Mouse (Mus musculus): ENCODE measurements around the gene Pkm. TPM values are rescaled to one million over a fixed set of nuclear protein-coding genes. Genes with fewer than 3 reads are reported as not detected.

The Pkm gene
- polyA plus RNA-seq, 1 experiment from 2014 or later, result 674 TPM

DNA sequence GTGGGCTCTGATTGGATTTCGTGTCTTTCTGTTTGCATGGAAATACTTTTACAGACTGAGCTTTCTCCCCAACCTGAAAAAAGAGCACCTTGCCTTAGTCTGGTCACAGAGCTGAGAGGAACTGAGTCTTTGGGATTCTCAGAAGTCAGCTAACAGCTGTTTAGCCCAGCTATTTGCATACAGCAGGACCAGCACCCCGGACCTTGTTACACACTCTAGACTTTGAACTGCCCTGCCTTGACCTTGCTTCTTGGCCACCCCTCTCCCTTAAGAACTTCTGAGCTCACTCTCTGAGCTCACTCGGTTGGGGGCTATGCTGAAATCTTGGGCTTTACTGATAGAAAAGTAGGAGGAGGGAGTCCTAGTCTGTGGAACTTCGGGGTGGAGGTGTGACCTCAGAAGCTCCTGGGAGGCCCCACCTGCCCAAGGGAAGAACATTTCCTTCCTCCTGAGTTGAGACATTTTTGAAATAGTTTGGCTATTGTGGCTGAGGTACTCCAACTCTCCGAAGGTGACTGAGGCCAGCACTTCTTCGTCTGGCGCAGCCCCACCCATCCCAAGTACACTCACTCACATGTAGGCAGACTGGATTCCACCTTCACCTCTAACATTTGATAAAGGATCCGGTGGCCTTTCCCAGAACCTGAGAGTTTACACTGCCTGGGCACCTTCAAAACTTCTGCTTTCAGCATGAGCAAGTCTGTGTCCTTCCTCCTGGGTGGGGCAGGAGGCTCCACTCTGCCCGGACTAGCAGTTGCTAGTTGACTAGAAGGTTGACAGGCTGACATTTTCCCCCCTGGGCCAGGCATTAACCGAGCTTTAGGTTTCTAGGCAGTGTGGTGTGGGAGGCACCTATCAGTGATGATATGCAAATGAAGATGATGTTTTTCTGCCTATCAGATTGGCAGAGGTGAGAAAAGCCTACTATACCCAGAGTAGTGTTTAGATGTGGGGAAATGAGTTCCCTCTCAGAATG is 51.0 kb downstream of the Pkm start:
- Histone ChIP-seq H3K36me3 (ENCODE audit: inconsistent target) (no peaks in the 10 kb centered on the region), H3K79me2 (ENCODE audit: inconsistent target) (no peaks in the 10 kb centered on the region), H3K27ac (no peak overlapping the region), H3K4me3 (ENCODE audit: inconsistent target) (no peak overlapping the region)
- 60% methylated on average over 10 of the region's 10 CpGs for WGBS (ENCODE audit: missing documents)

DNA sequence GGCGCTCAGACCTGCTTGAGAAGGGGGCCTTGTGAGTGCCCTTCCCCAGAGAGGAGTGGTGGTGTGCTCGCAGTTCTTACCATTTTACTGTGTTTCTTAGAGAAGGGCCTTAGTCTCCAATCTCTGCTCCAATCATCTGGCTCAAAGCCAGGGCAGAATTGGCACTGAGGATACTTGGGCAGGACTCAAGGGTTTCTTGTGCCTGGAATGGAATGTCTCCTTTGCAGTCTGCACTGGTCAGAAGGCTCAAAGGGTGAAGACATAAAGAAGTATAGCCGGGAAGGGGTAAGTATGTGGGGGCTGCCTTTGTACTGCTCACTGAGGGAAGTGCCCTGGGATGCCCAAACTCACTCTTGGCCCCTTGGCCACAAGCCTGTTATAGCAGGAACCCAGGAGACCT is 53.1 kb downstream of the Pkm start:
- H3K4me3 ChIP-seq (ENCODE audit: inconsistent target), result no peak overlapping the region
- H3K36me3 ChIP-seq (ENCODE audit: inconsistent target), result no peaks in the 10 kb centered on the region
- H3K27ac ChIP-seq, result no peak overlapping the region
- 100% methylated on average over 3 of the region's 3 CpGs for WGBS (ENCODE audit: missing documents)
- H3K79me2 ChIP-seq (ENCODE audit: inconsistent target), result no peaks in the 10 kb centered on the region

DNA sequence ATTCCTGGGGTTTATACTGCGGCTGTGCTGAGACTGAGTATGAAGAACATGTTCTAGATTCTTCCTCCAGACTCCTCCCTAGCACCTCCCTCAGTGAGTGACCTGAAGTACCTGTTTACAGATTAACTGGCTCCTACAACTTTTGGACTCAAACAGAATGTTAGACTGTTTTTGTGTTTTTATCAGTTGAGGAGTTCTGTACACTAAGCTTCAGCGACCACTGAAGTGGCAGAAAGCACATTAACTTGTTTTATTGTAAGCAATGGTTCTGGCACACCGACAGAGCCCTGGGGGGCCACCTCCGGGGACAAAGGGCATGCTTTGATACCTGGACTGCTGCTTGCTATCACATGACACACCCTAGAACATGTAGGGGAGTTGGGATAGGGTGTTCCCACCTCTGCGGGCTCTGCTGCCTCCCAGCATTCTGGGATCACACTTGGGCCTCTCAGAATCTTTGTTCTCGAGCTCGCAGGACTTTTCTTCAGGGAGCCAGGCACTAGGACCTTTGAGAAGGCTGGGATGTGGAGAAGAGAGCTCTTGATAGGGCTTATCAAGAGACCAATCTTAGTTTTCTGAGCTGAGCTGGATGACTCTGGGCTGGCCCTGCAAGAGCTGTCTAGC is 60.2 kb downstream of the Pkm start:
- H3K4me3 ChIP-seq (ENCODE audit: inconsistent target), result no peak overlapping the region
- no peaks in the 10 kb centered on the region for H3K79me2 ChIP-seq (ENCODE audit: inconsistent target)
- H3K36me3 ChIP-seq (ENCODE audit: inconsistent target), result no peaks in the 10 kb centered on the region
- WGBS (ENCODE audit: missing documents), result 84% methylated on average over 7 of the region's 7 CpGs
- H3K27ac ChIP-seq, result no peak overlapping the region

DNA sequence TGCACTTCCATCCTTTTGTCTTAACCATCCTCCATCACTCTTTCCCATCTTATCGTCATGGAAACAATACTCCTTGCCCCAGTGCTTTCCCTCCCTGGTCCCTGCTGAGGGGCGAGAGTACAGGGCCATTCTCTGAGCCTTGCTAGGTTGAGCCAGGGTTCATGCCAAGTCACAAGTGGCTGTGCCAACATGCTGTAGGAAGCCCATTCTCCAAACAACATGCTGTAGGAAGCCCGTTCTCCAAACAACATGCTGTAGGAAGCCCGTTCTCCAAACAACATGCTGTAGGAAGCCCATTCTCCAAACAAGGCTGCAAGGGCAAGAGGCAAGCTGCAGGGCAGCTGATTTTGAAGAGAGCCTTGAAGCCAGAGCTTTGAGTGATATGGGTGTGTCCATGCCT is 62.1 kb downstream of the Pkm start:
- Histone ChIP-seq H3K79me2 (ENCODE audit: inconsistent target) (no peaks in the 10 kb centered on the region), H3K4me3 (ENCODE audit: inconsistent target) (no peak overlapping the region), H3K27ac (no peak overlapping the region), H3K36me3 (ENCODE audit: inconsistent target) (no peaks in the 10 kb centered on the region)
- 96% methylated on average over 4 of the region's 4 CpGs for WGBS (ENCODE audit: missing documents)

DNA sequence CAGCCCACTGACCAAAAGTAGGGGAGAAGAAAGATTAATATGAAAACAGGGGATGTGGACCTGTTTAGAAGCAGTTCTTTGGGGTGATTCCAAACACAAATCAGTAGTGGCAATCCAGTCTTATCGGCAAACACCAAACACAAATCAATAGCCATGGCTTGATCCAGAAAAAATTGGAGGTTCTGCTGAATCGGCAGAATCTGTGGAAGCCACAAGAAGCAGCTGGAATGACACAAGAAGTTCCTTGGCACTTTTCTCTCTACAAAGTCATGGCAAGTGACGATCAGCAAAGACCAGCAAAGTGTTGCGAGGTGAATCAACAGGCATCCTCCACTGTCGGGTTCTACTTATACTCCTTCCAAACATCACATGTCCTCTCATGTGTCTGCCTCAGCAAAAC is 65.0 kb downstream of the Pkm start:
- no peak overlapping the region for H3K27ac ChIP-seq
- no peaks in the 10 kb centered on the region for H3K79me2 ChIP-seq (ENCODE audit: inconsistent target)
- H3K4me3 ChIP-seq (ENCODE audit: inconsistent target), result no peak overlapping the region
- WGBS (ENCODE audit: missing documents), result 91% methylated on average over 5 of the region's 5 CpGs
- H3K36me3 ChIP-seq (ENCODE audit: inconsistent target), result no peaks in the 10 kb centered on the region

DNA sequence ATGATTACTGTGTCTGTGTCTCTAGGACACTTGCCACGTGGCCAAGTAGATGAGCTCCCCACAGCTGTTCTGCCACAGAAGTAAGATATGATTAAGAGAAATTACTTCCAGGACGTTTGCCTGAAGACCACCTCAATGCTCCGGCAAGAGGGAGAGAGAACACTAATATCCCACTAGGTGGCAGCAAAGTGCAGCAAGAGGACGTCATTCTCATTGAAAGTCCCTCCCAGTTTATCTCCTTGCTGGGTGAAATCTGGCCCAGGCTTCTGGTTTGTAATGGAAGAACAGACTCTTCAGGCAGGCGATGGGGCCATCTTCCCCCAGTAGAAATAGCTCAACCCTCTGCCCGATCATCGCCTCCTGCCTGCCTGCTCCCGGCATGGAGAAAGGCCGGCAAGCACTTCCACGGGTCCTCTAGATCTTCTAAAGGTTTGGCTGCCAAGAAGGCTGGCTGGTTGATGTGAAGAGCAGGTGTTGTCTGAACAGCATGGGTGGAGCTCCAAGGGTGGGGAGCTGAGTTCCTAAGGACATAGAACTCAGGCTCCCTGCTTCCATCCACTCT is 67.0 kb downstream of the Pkm start:
- WGBS (ENCODE audit: missing documents), result 28% methylated on average over 10 of the region's 10 CpGs
- no peaks in the 10 kb centered on the region for H3K36me3 ChIP-seq (ENCODE audit: inconsistent target)
- H3K27ac ChIP-seq, result no peak overlapping the region
- H3K79me2 ChIP-seq (ENCODE audit: inconsistent target), result no peaks in the 10 kb centered on the region
- no peak overlapping the region for H3K4me3 ChIP-seq (ENCODE audit: inconsistent target)

DNA sequence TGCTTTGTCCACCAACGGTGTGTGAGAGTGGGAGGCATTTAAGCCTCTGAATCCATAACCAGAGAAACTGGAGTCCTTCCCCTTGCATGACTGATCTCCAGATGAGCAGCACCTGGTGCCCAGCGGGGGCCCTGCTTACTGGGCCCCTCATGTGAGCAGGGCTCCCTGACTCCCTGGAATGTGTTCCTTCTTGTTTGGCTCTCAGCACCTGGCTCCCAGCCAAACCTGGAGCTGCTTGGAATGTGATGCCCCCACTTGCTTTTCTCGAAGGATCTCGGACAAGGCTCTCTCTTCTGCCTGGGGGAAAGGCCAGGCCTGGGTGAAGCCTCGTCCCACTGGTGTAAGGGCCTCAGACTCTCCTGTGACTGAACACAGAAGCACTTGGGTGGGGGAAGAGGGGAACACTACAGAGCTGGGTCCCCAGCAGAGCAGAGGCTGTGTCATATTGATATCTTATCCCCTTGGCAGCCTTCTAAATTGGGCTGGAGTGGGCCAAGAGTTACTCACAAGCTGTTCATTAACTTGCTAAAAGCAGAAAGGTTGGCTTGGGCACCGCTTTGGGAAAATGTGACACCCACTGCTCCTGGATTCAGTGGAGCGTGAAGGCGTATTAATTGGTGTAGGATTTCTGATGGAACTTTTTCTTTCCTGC is 67.7 kb downstream of the Pkm start:
- Histone ChIP-seq H3K27ac (no peak overlapping the region), H3K79me2 (ENCODE audit: inconsistent target) (no peaks in the 10 kb centered on the region), H3K36me3 (ENCODE audit: inconsistent target) (no peaks in the 10 kb centered on the region), H3K4me3 (ENCODE audit: inconsistent target) (no peak overlapping the region)
- WGBS (ENCODE audit: missing documents), result 88% methylated on average over 8 of the region's 8 CpGs

DNA sequence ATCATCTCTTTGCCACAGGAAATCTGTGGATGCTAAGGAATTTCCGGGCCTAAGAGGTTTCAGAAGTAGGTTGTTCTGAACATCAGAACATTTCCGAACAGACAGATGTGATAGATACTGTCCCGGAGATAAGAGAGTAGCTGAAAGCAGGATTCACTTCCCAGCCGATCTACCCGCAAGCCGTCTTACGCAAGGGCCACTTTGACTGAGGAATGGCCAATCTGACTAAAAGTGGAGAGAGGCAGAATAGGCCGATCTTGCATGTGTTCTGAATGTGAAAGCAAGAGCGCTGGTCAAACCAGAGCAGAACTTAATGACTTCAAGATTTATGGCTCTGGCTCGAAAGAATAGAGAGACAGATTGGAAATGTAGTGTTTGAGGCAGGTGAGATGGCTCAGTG is 69.3 kb downstream of the Pkm start:
- Histone ChIP-seq H3K27ac (no peak overlapping the region), H3K4me3 (ENCODE audit: inconsistent target) (no peak overlapping the region), H3K79me2 (ENCODE audit: inconsistent target) (no peaks in the 10 kb centered on the region), H3K36me3 (ENCODE audit: inconsistent target) (no peaks in the 10 kb centered on the region)
- 69% methylated on average over 10 of the region's 10 CpGs for WGBS (ENCODE audit: missing documents)

DNA sequence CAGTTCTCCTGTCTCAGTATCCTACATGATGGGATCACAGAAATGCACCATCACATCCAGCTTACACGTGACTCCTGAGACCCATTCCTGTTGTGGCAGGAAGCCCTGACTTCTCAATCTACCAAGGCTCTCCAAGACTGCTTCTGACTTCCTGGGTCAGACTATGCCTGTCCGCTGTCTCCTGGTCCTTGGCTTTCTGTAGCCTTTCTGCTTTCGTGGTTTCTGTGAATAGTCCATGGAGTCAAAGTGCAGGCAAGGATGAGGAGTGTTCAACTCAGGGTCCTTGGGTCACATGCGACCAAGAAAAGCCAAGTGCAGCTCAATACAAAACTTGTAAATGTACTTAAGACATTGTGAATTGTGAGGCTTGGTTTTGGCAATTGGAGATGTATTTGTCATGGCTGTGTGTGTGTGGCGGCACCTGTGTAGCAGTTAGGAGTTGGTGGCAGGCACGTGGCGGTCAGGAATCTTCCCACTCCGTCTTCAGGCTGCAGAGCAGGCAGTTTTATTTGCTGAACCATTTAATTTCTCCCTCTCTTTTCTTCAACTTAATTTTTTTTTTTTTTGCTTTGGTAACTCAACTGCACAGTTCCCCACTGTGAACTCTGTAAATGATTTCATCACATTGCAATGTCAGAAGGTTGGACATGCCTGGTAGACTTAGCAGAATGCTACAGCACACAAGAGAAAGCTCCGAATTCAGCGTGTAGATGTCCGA is 71.6 kb downstream of the Pkm start:
- 91% methylated on average over 10 of the region's 11 CpGs for WGBS (ENCODE audit: missing documents)
- no peaks in the 10 kb centered on the region for H3K36me3 ChIP-seq (ENCODE audit: inconsistent target)
- H3K27ac ChIP-seq, result no peak overlapping the region
- no peak overlapping the region for H3K4me3 ChIP-seq (ENCODE audit: inconsistent target)
- no peaks in the 10 kb centered on the region for H3K79me2 ChIP-seq (ENCODE audit: inconsistent target)

Other genes with a start within 250 kb of the Pkm start
- gene Arih1, start 169.8 kb upstream of the Pkm start, polyA plus RNA-seq (2018), result 36.6 to 40.2 TPM (median 36.8 TPM) in 3 replicates
- 1,167 to 1,761 TPM (median 1,697 TPM) in 3 replicates for gene Hexa, start 116.8 kb upstream of the Pkm start, polyA plus RNA-seq (2018)
- gene Tmem202, start 116.5 kb upstream of the Pkm start, polyA plus RNA-seq (2018), result 4.2 to 5.7 TPM (median 5.0 TPM) in 3 replicates
- not detected in 3 replicates for gene Celf6, start 78.5 kb upstream of the Pkm start, polyA plus RNA-seq (2018)
- gene Parp6, start 39.1 kb upstream of the Pkm start, polyA plus RNA-seq (2018), result 7.7 to 12.5 TPM (median 10.1 TPM) in 3 replicates
- gene Gramd2, start 23.8 kb downstream of the Pkm start, polyA plus RNA-seq (2018), result 0.20 TPM in 1 of 3 replicates, not detected in the others
- gene Senp8, start 94.3 kb downstream of the Pkm start, polyA plus RNA-seq (2018), result 7.6 to 10.0 TPM (median 9.7 TPM) in 3 replicates
- gene Myo9a, start 94.5 kb downstream of the Pkm start, polyA plus RNA-seq (2018), result 9.8 to 24.4 TPM (median 10.2 TPM) in 3 replicates